In genomic region chr2:60003665-60004045, GRCm38 (mm10) we compare ENCODE assay signal across 24 mouse cellular contexts.
DNase-seq lines count a peak whose midpoint lies in the region; ATAC-seq and TF ChIP-seq lines count a peak whose summit lies in the region.
"Had no signal": no experiment of that assay in that cellular context is flagged by ENCODE, and none has a peak within 500 bp of the region (broad histone marks: within the 10 kb centered on the region; RNA-seq: fewer than 3 reads in every experiment).

No protein-coding gene starts in this region.

- no peak overlapping the region for H3K4me2 ChIP-seq in intestine, embryonic 16.5 days (ENCODE audit: low read depth, low read length)
- no peak overlapping the region for H3K4me2 ChIP-seq in forebrain, embryonic 15.5 days (replicated peaks)
- H3K4me2 ChIP-seq: embryonic facial prominence, embryonic 13.5 days; forebrain, embryonic 12.5 days; heart, embryonic 15.5 days; hindbrain, embryonic 13.5 days had no signal

- H3K79me2 ChIP-seq in MEL (ENCODE audit: control insufficient read depth, insufficient read depth, low read length, poor library complexity) = no peaks in the 10 kb centered on the region

- no peak overlapping the region for H3K9ac ChIP-seq in MEL (ENCODE audit: control insufficient read depth, low read depth, low read length, poor library complexity, severe bottlenecking)
- H3K9ac ChIP-seq in intestine, embryonic 16.5 days (ENCODE audit: low read depth, low read length) = no peak overlapping the region
- no peak overlapping the region for H3K9ac ChIP-seq in forebrain, embryonic 15.5 days (replicated peaks)
- H3K9ac ChIP-seq: embryonic facial prominence, embryonic 13.5 days; forebrain, embryonic 12.5 days; forebrain, postnatal 0 days; heart, embryonic 15.5 days; hindbrain, embryonic 13.5 days had no signal

- H3K9me3 ChIP-seq in G1E (replicated peaks) = no peaks in the 10 kb centered on the region
- no peaks in the 10 kb centered on the region for H3K9me3 ChIP-seq in MEL (replicated peaks; ENCODE audit: insufficient read depth, low read length)
- no peaks in the 10 kb centered on the region for H3K9me3 ChIP-seq in intestine, embryonic 16.5 days (ENCODE audit: control insufficient read depth, low read length)
- no peaks in the 10 kb centered on the region for H3K9me3 ChIP-seq in forebrain, embryonic 15.5 days
- H3K9me3 ChIP-seq: embryonic facial prominence, embryonic 13.5 days; forebrain, embryonic 12.5 days; heart, embryonic 10.5 days; heart, embryonic 15.5 days; hindbrain, embryonic 13.5 days had no signal

- TF ChIP-seq EP300 in MEL (IDR thresholded peaks at IDR 0.05; ENCODE audit: low read depth in 1 of 2, low read length in 2 of 2) = no peak

- no peak for TF ChIP-seq RAD21 in MEL (IDR thresholded peaks at IDR 0.05; ENCODE audit: low read depth, low read length)

- H3K27ac ChIP-seq in MEL (ENCODE audit: control insufficient read depth, low read depth, low read length) = 0 out of 2 replicates have a peak overlapping the region, but pooled peaks have one; percentile 36
- peak overlapping the region; percentile 41; the same call in 1 of the 2 replicates for H3K27ac ChIP-seq in intestine, embryonic 16.5 days (ENCODE audit: low read length)
- no peak overlapping the region for H3K27ac ChIP-seq in forebrain, embryonic 15.5 days (replicated peaks)
- H3K27ac ChIP-seq: embryonic facial prominence, embryonic 13.5 days; forebrain, embryonic 12.5 days; heart, embryonic 10.5 days; hindbrain, embryonic 13.5 days had no signal

- 0 out of 2 replicates have a peak, but pooled peaks have one; percentile 15 for ATAC-seq in G1E (ENCODE audit: extremely low read depth, insufficient number of reproducible peaks, low FRiP score, poor library complexity, severe bottlenecking)
- peak; percentile 91 for ATAC-seq in intestine, embryonic 16.5 days
- ATAC-seq in megakaryocyte-erythroid progenitor cell, adult 5-6 weeks (replicated peaks; ENCODE audit: low FRiP score, low TSS enrichment, poor library complexity, severe bottlenecking) = peak; percentile 54
- ATAC-seq in forebrain, embryonic 15.5 days (replicated peaks) = no peak
- ATAC-seq: activated CD4-positive, CD25-positive, alpha-beta regulatory T cell, adult 4 months; CD4-positive, CD25-positive, alpha-beta regulatory T cell, adult 4 months; forebrain, postnatal 0 days; Patski had no signal

- peaks cover 22% of the 10 kb centered on the region for H3K36me3 ChIP-seq in G1E (replicated peaks)
- peaks cover 0 to 9% of the 10 kb centered on the region in 2 experiments; a peak in 2 of 4 replicates for H3K36me3 ChIP-seq in MEL (ENCODE audit: control insufficient read depth in 1 of 2, insufficient read depth in 2 of 2, low read length in 2 of 2)
- H3K36me3 ChIP-seq in intestine, embryonic 16.5 days (ENCODE audit: control insufficient read depth, insufficient read depth, low read length) = peaks cover 3% of the 10 kb centered on the region; the same call in 1 of the 2 replicates
- H3K36me3 ChIP-seq in forebrain, embryonic 15.5 days = peaks cover 10% of the 10 kb centered on the region

- 59% methylated on average over 5 of the region's 5 CpGs for WGBS in intestine, embryonic 16.5 days
- 95% methylated on average over 5 of the region's 5 CpGs for WGBS in forebrain, embryonic 15.5 days

- no peak for DNase-seq in G1E (ENCODE audit: low spot score)
- peak; percentile 37 for DNase-seq in MEL (ENCODE audit: low read depth, low spot score)
- no peak for DNase-seq in kidney, adult 8-10 months
- DNase-seq in natural killer cell, adult 2 months (ENCODE audit: low spot score in 2 of 2) = no peak
- no peak for DNase-seq in right cerebral cortex, postnatal 4 days
- DNase-seq: adrenal gland, postnatal 14 days; cerebellum, adult 18-20 months; cerebellum, adult 9-11 months; cerebellum, postnatal 36 days; forebrain, postnatal 0 days; gastrocnemius, postnatal 36 days; heart, adult 18-20 months; heart, postnatal 14 days had no signal

- H3K27me3 ChIP-seq in G1E (ENCODE audit: insufficient read depth, low read length) (no peaks in the 10 kb centered on the region), MEL (ENCODE audit: control insufficient read depth in 1 of 2, insufficient read depth in 2 of 2, low read length in 2 of 2) (no peaks in the 10 kb centered on the region)
- H3K27me3 ChIP-seq in intestine, embryonic 16.5 days (replicated peaks; ENCODE audit: control insufficient read depth, insufficient read depth, low read length) = no peaks in the 10 kb centered on the region
- H3K27me3 ChIP-seq in forebrain, embryonic 15.5 days = no peaks in the 10 kb centered on the region
- H3K27me3 ChIP-seq: embryonic facial prominence, embryonic 13.5 days; forebrain, embryonic 12.5 days; heart, embryonic 15.5 days; hindbrain, embryonic 13.5 days; Patski had no signal

- no peak for TF ChIP-seq POLR2A in MEL (IDR thresholded peaks at IDR 0.05; ENCODE audit: control insufficient read depth in 1 of 2, insufficient read depth in 1 of 2, low read depth in 1 of 2, low read length in 2 of 2, poor library complexity in 1 of 2)

- H3K4me3 ChIP-seq in G1E (ENCODE audit: low read depth, low read length) (no peak overlapping the region), MEL (ENCODE audit: control insufficient read depth in 1 of 2, insufficient read depth in 1 of 2, low read depth in 2 of 2, low read length in 2 of 2) (no peak overlapping the region)
- H3K4me3 ChIP-seq in intestine, embryonic 16.5 days (ENCODE audit: low read length) = no peak overlapping the region
- no peak overlapping the region for H3K4me3 ChIP-seq in forebrain, embryonic 15.5 days
- H3K4me3 ChIP-seq: embryonic facial prominence, embryonic 13.5 days; forebrain, embryonic 12.5 days; heart, embryonic 10.5 days; heart, embryonic 15.5 days; hindbrain, embryonic 13.5 days had no signal

- peaks cover 17% of the 10 kb centered on the region for H3K4me1 ChIP-seq in G1E (ENCODE audit: insufficient read depth, low read depth, low read length)
- H3K4me1 ChIP-seq in MEL (ENCODE audit: control insufficient read depth in 1 of 2, insufficient read depth in 2 of 2, low read length in 2 of 2) = peaks cover 5 to 8% of the 10 kb centered on the region in 2 experiments; a peak in 3 of 4 replicates
- 0 out of 2 replicates have a peak, but pooled peaks cover 2% of the 10 kb centered on the region for H3K4me1 ChIP-seq in intestine, embryonic 16.5 days (ENCODE audit: control insufficient read depth, insufficient read depth, low read length)
- no peaks in the 10 kb centered on the region for H3K4me1 ChIP-seq in forebrain, embryonic 15.5 days
- H3K4me1 ChIP-seq: embryonic facial prominence, embryonic 13.5 days; forebrain, embryonic 12.5 days; heart, embryonic 15.5 days; hindbrain, embryonic 13.5 days had no signal

- no peak for TF ChIP-seq CTCF in G1E (IDR thresholded peaks at IDR 0.05; ENCODE audit: low read depth, low read length)
- no peak for TF ChIP-seq CTCF in MEL (IDR thresholded peaks at IDR 0.05 in 2 of 3, conservative IDR thresholded peaks at IDR 0.05 in 1 of 3; ENCODE audit: control insufficient read depth in 1 of 3, insufficient read depth in 1 of 3, low read depth in 2 of 3, low read length in 3 of 3, poor library complexity in 1 of 3, severe bottlenecking in 1 of 3)

TF ChIP-seq in MEL, 35 proteins besides CTCF, POLR2A, EP300 and RAD21:
- TF ChIP-seq GABPA (IDR thresholded peaks at IDR 0.05; ENCODE audit: low read depth, low read length) (no peak), NELFE (IDR thresholded peaks at IDR 0.05; ENCODE audit: low read depth, low read length) (no peak), CHD2 (IDR thresholded peaks at IDR 0.05; ENCODE audit: low read length) (no peak), MAZ (IDR thresholded peaks at IDR 0.05; ENCODE audit: low read depth, low read length) (no peak), MYC (IDR thresholded peaks at IDR 0.05; ENCODE audit: low read depth, low read length) (no peak), SIN3A (IDR thresholded peaks at IDR 0.05; ENCODE audit: low read length) (no peak), TCF12 (IDR thresholded peaks at IDR 0.05; ENCODE audit: low read depth, low read length) (no peak), UBTF (IDR thresholded peaks at IDR 0.05; ENCODE audit: borderline replicate concordance, insufficient read depth, low read depth, low read length) (no peak), MEF2A (IDR thresholded peaks at IDR 0.05; ENCODE audit: extremely low read depth, insufficient replicate concordance, low read depth, low read length, poor library complexity, severe bottlenecking) (no peak), USF1 (IDR thresholded peaks at IDR 0.05; ENCODE audit: low read depth, low read length) (no peak), ELF1 (IDR thresholded peaks at IDR 0.05; ENCODE audit: low read depth, low read length) (no peak), POLR2AphosphoS5 (IDR thresholded peaks at IDR 0.05; ENCODE audit: borderline replicate concordance, low read depth, low read length) (no peak)
